Mouse (Mus musculus): ENCODE data around the gene Sumf1.

Gene Sumf1

DNA sequence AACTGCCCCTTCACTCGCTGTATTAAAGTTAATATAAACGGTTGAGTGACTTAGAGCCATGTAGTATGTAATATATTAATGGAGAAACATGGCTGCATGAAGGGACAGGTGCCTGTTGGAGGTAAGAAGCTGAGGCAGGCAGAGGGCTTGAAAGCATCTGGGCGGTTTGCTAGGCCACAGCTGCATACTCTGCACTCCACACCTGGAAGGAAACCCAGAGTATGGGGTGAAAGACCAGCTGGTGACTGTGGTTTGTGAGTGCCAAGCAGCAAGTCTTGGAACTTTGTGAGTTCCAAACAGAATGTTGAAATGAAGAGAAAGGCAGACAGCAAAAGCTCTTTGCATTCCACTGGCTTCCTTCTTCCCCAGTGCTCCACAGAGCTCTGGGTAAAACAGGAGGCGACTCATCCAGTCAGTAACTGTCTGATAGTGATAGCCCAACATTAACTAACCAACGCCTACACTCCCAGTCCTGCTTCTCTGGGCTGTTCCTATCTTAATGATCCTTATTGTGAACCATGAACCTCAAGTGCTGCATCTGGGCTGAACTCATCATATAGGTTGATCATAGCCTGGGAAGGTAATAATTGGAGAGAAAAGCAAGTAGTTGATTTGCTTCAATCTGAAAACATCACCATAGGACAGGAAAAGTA is 21.7 kb upstream of the Sumf1 start:
- DNase-seq (ENCODE audit: low spot score in 2 of 2) = no peak

DNA sequence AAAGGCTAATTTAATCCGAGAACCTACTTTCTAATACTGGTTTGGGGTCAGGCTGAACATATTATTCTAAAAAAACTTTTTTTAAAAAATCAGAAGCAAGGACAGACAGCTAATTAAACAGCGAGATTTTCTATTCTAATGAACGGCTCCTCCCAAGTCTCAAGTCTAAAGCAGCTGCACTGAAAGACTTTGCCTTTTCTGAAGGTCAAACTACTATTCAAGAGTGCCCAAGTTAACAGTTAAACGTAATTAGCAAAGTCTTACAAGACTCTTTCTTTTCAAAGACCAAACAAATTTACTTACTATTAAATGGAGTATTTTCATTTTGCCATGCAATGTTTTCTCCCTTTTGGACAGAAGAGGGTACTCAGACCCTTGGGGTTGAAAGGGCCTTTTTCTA is 20.8 kb upstream of the Sumf1 start:
- DNase-seq (ENCODE audit: low spot score in 2 of 2) = no peak

DNA sequence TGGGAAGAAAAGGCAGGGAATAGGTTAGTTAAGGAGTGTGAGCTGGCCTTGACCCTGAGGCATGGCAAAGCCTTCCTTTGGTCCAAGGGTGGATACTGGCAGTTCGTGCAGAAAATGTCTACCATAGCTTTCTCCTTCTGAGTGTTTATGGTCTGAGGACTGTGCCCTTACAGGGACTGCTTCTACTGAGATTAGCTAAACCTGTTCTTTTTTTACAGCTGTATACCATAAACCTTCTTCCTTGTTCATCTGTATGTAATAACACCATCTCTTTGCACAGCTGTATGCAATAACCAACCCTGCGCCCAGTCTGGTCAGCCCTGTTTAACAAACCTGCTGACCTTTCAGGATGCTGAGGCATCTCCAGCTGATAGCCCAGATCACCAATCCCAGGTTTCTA is 18.9 kb upstream of the Sumf1 start:
- no peak for DNase-seq (ENCODE audit: low spot score in 2 of 2)

DNA sequence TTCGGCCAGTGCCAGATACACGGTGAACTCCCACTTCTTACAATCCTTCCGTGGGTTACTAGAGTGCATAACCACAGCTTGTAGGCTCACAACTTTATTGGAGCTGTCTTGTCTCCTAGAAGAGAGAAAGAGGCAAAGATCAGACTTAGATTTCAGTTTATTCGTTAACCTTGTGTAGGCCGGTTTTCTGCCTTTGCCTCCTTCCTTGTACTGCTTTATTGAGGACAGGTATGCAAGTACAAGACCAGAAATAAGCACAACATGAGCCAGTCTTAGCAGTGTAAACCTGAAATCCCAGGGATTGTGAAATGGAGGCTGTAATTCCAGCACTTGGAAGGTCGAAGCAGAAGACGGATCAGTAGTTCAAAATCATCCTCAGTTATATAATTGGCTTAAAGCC is 12.9 kb upstream of the Sumf1 start:
- DNase-seq (ENCODE audit: low spot score in 2 of 2) = no peak

DNA sequence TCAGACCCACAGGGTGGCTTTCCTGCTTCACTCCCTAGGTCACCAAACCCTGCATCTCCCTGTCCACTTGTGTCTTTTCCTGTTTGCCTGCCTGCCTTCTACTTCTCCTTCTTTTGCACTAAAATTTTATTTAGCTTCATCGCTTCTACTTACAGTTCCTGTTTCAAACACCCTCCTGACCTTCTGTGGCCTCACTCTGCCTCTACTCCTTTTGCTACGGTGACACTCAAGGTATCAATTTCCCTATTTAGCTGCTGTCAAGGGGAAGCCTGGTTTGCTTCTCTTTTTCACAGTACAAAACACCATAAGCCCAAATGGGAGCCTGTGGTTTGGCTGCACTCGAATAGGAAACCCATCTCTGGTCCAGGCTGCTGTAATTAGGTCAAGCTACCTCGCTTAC is 11.7 kb upstream of the Sumf1 start:
- no peak for DNase-seq (ENCODE audit: low spot score in 2 of 2)

DNA sequence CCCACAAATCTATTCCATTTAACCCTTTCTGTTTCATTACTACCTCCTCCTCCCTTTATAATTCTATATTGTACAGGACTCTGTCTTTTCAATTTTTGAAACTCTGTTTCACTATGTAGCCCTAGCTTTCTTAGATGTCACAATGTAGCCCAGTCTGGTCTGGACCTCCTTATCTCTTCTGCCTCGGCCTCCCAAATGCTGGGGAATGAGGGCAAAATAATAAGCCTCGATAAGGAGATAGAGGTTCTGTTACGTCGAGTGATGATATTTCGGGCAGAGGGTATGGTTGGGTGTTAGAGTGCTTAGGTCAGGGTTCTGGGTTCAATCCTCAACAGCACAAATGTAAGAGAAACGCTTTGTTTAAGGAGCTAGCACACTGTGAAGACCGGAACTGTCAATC is 11.3 kb upstream of the Sumf1 start:
- DNase-seq (ENCODE audit: low spot score in 2 of 2) = no peak

DNA sequence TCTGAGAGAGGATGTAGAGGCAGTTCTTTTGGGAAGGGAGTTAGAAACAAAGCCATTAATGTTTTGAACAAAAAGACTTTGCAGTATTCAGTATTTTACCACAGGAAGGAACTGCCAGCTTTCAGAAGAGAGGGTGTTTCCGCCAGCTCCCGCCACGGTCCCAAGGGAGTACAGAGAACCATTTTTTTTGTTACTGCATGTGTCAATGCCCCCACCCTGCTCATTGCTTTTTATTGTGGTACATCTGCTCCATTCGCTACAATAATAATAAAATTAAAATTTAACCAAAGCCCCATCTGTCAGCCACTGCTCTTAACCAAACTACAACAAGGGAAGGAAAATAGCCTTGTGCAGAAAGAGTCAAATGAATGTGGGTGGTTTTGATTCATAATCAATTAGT is 7.2 kb upstream of the Sumf1 start:
- no peak for DNase-seq (ENCODE audit: low spot score in 2 of 2)

DNA sequence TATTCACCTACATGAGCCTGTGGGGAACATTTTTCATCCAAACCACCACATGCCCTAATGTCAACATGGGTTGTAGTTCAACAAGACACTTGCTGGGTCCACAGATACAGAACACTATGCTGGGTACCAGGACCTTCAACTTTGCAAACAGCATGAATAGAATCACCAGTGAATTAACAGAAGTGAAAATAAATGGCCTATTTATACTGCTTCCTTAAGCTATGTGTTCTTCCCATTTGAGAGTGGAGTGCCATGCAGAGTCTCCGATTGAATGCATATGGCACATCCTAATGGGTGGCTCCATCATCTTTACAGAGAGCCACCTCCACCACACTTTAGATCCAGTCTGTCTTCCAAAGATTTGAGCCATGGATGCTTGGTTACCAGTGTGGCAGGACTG is 5.3 kb upstream of the Sumf1 start:
- no peak for DNase-seq (ENCODE audit: low spot score in 2 of 2)

DNA sequence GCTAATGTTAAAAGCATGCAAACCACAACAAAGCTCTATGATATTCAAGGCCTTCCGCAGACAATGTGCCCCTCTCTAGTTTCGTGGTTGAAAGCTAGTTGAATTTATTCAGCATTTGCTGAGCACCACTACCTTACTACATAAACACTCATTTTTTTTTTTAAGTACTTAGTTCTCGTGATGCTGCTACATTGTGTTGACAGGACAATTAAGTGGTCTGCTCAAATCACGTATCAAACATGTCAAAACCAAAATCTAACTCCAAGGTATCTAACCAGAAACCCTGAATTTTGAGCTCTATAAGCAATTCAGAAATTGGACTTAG is 265 bp upstream of the Sumf1 start:
- DNase-seq (ENCODE audit: low spot score in 2 of 2) = no peak

DNA sequence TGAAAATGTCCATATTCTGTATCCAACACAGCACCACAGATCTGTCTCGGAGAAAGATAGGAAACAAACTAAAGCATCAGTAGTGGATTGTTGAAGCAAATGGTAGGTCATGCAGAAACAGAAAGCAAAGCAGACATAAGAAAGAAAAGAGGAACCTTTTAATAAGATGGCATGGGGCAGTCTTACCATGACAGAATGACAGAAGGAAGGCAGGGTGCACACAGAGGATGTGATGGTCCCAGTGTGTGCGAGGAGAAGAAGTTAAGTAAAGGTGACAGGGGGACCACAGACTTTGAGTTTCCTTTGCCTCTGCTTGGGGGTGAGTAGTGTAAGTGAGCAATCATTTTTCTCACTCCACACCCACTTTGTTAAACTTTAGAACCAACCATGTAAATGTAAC is 6.3 kb downstream of the Sumf1 start:
- DNase-seq (ENCODE audit: low spot score in 2 of 2) = no peak

DNA sequence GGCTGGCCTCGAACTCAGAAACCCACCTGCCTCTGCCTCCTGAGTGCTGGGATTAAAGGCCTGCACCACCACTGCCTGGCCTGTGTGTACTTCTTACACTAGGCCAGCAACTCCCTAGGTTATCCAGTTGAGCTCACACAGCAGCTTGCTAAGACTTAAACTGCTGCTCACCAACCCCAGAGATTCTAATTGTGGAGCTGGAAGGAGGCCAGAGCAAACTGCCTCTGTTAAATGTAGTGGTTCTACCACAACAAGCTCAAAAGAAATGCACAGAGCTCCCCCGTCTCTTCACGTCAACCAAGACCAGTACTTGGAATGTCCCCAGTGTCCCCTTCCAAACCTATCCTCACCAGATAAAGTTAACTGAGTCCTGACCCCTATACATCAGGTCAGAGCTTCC is 11.2 kb downstream of the Sumf1 start:
- DNase-seq (ENCODE audit: low spot score in 2 of 2) = no peak

DNA sequence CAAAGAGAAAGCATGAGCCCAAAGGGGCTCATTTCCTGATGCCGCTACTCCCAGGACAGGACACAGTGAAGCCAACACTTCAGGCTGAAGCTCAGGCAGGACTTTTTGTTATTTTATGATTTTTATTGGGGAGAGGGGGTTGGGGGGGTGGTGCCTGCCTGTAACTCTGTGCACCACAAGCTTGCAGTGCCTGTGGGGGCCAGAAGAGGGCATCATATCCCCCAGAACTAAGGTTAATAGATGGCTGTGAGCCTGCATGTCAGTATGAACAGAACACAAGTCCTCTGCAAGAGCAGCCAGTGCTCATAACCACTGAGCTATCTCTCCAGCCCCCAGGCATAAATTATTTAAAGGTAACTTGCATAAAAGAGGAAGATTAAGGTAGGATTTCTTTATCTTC is 13.2 kb downstream of the Sumf1 start:
- DNase-seq (ENCODE audit: low spot score in 2 of 2) = no peak

DNA sequence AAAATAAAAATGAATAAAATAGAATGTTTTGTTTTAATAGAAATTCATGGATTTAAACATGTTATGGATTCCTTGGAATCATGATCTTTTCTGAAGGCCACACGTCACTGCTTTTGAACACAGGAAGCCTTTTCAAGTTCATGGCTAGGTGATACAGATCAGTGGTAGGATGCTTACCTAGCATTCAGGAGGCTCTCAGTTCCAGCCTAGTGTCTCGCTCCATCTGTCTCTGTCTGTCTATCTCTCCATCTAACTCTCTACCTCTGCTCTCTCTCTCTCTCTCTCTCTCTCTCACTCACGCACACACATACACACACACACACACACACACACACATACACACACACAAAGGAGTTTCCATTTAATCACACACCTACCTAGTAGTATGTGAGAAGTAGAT is 15.9 kb downstream of the Sumf1 start:
- no peak for DNase-seq (ENCODE audit: low spot score in 2 of 2)

DNA sequence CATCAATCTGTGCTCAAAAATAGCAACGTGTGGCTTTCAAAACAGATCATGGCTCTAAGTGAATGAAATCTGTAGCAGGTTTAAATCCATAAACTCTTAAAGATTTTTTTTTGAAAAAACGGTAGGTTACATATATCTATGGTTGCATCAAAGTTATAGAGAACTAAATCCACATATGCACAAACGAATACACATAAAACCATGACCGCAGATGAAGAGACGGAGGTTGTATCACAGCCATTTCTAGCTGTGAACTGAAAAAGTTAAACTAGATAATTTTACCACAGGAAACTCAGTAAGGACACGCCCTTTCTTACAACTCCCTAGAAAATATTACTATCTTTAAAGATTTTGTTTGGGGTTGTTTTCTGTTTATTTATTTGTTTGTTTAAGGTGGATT is 16.7 kb downstream of the Sumf1 start:
- DNase-seq (ENCODE audit: low spot score in 2 of 2) = no peak

DNA sequence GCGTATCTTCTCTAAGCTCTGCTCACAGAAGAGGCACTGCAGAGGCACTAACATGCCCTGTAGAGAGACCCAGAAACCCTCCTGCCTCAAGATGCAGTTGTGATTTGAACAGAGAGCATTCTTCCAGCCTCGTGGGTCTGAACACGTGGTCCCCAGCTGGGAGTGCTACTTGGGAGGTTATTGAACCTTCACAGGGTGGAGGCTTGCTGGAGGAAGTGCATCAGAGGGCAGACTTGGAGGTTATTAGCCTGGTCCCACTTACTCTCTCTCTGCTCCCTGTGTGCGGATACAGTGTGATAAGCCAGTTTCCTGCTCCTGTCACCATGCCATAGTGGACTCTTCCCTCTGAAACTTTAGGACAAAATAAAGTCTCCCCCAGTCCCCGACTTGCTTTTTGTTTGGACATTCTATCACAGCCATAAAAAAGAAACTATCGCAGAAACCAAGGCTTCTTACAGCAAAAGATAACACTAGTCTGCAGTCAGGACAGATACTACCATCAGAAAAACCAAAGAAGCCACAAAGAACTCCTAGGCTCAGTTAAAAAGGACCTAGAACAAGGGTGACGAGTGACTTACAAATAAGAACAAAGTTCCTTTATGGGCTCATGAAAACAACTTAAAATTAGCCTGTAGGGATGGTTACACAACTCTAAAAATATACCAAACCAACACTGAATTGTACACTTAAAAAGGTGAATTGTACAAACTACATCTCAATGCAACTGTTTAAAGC is 17.3 kb downstream of the Sumf1 start:
- no peak for DNase-seq (ENCODE audit: low spot score in 2 of 2)

DNA sequence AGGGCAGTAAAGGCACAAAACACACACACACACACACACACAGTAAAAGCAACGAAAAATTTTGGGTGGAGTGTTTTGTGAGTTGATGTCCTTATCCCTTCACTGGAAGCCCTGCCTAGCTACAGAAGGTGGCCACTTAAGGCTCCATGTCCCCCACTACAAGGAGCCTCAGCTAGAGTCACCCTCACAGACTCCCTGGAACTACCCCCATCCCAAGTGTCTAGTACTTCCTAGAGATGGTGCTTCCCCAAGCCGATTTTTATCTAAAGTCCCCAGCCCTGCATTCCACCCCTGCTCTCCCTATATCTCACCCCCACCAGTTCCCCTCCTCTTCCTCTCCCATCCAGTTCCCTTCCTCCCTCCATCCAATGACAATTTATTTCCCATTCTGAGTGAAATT is 19.8 kb downstream of the Sumf1 start:
- no peak for DNase-seq (ENCODE audit: low spot score in 2 of 2)

DNA sequence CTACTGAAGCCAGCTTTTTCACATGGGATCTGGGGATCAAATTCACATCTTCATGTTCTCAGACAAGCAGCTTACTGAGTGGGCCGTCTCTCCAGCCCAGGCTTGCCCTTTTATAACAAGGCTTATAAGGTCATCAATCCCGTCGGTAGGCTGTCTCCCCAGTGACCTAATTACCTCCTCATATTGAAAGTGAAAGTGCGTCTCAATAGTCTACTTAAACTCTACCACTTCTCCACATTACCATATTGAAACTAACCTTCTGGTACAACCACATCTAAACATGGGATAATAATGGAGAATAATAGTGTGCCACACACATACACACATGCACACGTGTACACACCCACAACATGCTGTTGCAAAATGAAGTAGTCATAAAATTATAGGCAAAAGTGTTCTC is 20.4 kb downstream of the Sumf1 start:
- no peak for DNase-seq (ENCODE audit: low spot score in 2 of 2)

DNA sequence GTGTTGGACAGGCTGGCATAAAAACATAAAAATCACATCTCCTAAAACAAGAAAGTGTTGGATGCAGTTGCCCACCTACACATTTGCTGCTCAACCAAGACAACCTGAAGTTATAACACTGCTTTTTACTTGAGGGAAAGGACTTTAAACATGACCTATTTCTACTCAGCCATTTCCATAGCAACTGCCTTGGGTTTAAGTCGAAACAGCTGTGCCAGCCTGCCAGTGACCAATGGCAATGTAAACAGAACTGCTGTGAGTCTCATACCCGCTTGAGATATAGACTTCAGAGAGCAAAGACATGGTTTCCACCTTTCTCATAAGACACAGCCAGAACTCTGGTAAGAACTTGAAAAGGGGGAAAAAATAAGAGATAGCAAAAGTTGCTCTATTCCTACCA is 24.8 kb downstream of the Sumf1 start:
- DNase-seq (ENCODE audit: low spot score in 2 of 2) = no peak

DNA sequence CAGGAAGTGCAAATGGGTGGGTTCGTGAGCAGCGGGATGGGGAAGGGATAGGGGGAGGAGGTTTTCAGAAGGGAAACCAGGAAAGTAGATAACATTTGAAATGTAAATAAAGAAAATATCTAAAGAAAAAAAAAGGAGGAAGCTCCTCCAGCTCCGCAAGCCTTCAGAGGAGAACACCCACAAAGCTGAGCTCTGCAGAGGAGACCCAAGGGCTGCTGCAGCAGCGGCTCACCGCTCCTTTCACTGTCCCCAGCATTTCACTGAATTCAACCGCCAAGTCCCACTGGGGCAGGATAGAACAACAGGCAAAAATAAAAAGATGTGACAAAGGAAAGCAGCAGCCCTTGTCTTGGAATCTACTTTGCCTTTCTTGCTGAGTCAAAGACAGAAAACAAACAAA is 28.5 kb downstream of the Sumf1 start:
- no peak for DNase-seq (ENCODE audit: low spot score in 2 of 2)

DNA sequence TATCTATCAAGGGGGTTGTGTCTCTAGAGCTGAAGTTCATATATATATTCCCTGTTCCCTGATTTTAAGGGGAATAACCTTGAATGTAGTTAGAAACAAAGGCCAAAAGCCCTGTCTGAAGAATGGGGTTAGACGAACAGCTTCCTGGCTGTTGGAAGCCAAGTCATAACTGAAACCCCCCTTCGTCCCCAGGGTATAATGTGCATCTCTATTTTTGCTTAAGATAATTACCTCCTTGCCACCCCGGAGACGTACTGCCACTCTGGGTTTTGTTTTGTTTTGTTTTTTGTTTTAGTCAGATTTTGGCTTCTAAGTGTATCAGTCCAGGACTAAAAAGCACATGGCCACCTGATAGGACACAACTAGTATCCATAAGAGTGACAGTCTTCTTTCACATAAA is 31.1 kb downstream of the Sumf1 start:
- DNase-seq (ENCODE audit: low spot score in 2 of 2) = no peak

DNA sequence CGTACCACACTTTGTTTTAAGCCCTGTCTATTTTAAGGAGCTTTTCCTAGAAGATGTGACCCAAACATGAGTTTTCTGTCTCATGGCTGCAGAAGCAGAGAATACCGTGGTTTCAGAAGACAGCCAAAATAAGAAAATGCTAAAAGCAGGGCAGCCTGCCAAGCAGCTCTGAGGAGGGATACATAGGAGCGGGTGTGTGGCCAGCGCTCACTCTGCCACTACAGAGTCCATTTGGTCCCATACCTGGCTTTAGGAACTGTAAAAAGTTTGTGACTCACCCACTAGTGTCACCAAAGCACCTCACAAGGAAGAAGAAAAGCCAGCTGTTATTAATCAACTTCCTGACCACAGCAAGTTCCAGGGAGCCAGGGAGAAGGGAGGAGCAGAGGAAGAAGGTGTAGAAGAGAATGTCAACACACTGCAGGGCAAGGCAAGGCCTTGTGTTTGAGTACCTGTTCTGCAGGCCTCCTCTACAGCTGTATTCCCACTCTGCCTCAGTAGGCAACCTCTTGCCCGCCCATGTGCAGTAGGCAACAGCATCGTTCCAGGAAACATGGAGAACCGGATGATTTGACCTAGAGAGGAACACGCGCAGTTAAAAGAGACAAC is 32.6 kb downstream of the Sumf1 start:
- DNase-seq (ENCODE audit: low spot score in 2 of 2) = peak in 1 of 2 experiments; percentile 26

DNA sequence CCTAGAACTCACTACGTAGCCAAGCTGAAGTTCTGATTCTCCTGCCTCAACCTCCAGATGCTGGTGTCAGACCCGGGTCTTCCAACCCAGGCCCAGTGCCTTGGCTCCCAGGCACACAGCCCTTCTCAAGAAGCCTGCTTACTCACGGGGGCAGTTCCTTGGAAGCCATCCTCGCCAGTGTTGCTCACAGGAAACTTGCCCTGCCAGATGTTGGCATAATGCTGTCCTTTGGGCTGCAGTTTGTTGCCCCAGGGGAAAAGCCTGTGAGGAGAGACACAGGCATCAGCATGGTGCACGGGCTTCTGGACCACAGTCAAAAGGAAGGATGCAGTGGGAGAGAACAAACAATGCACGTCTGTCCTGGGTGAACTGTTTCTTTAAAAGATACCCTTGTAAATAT is 33.3 kb downstream of the Sumf1 start:
- no peak for DNase-seq (ENCODE audit: low spot score in 2 of 2)

DNA sequence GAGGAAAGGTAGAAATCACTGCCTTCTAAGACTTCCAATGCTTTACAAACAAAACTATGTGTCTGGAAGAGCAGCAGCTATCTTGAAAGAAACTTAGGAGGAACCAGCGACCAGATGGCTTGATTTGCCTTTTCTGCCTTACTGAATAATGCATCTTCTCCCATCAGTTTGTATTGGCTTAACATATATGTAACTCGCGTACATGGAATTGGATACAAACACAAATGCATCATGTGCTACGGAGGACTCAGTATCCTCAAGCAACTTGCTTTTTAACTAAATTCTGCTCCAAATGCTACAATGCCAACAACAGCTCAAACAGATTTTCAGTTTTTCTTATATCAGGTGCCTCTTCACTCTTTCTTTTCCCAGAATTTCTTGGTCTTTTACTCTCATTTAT is 36.1 kb downstream of the Sumf1 start:
- DNase-seq (ENCODE audit: low spot score in 2 of 2) = no peak

DNA sequence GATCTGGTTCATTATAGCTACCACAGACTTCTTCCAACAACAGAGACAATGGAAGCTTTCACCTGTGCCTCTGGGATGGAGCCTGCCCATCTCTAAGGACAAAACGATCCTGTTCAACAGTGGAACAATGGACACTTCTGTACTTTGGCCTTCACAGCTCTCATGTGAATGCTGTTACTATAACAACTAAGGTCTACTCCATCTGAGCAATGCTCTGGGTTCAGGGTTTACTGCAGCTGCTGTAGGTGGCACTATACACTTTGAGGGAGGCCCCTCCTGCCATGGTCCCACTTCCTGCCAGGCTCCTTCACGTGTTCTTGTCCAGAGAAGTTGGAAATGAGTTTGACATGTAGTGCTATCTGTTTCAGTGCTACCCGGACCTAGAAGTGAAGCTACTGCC is 36.9 kb downstream of the Sumf1 start:
- DNase-seq (ENCODE audit: low spot score in 2 of 2) = no peak

Data from urinary bladder, postnatal 4 days (tissue).